Mouse (Mus musculus) cortical plate, adult 2 months (tissue): ENCODE data around the gene Hjurp.

Experiments used
- CTCF ChIP-seq: fragments of 200-500 bp; IDR thresholded peaks from 2 replicates; pipeline ENCODE4 v1.5.1; 2011; ENCODE audit warnings: mild to moderate bottlenecking, control low read depth, low read length; ENCODE audit not compliant: insufficient read depth; ENCODE audit errors: extremely low read depth
- POLR2A ChIP-seq: fragments of 200-500 bp; IDR thresholded peaks from 2 replicates; pipeline ENCODE4 v1.6.1; 2011; ENCODE audit warnings: mild to moderate bottlenecking, low read length, control low read depth; ENCODE audit not compliant: insufficient read depth; ENCODE audit errors: extremely low read depth

DNA sequence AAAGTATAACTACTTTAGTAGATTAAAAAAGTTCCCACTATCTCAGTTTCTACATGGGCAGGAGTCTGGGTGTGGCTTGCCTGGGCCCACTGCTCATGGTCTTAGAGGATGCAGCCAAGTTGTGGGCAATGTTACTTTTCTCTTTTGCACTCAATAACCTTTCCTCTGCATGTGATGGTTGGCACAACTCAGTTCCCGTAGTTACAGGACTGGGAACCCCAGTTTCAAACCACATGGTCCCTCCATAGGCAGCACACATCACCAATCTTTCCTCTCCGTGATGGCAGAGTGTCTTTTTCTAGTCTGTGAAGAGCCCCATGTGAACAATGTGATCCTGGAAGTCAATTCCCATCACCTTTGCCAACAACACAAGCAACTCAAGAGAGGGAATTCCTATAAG lies 50.0 kb downstream of the Hjurp start:
- TF ChIP-seq POLR2A, result no peak
- no peak for TF ChIP-seq CTCF
